Mouse (Mus musculus) forebrain, postnatal 0 days (tissue): ENCODE data around the gene 9430015G10Rik. TPM values are rescaled to one million over a fixed set of nuclear protein-coding genes. Genes with fewer than 3 reads are reported as not detected.

ENCODE experiments used
- ATAC-seq: fragments of 200-750 bp; cut with Nextera tagmentation; 2 replicates; pipeline ENCODE4 v1.8.0; 2017; ENCODE audit warnings: mild to moderate bottlenecking, moderate library complexity
- DNase-seq: peaks from one replicate; pipeline ENCODE4 v3.0.0-alpha.2; 2015
- H3K27ac ChIP-seq: fragments of 300-500 bp; sonication (generic); 2 replicates; pipeline ENCODE4 v1.5.1; 2014; ENCODE audit warnings: low read depth, mild to moderate bottlenecking, antibody characterized with exemption, low read length, moderate library complexity, mixed read lengths
- H3K27me3 ChIP-seq: fragments of 300-500 bp; sonication (generic); 2 replicates; pipeline ENCODE4 v1.6.1; 2014; ENCODE audit warnings: mild to moderate bottlenecking, low read length, mixed read lengths; ENCODE audit not compliant: insufficient read depth
- H3K36me3 ChIP-seq: fragments of 300-500 bp; sonication (generic); 2 replicates; pipeline ENCODE4 v1.6.1; 2014; ENCODE audit warnings: mild to moderate bottlenecking, moderate library complexity; ENCODE audit not compliant: insufficient read depth
- H3K4me1 ChIP-seq: fragments of 300-500 bp; sonication (generic); 2 replicates; pipeline ENCODE4 v1.6.1; 2014; ENCODE audit warnings: antibody characterized with exemption; ENCODE audit not compliant: insufficient read depth
- H3K4me2 ChIP-seq: fragments of 300-500 bp; sonication (generic); 2 replicates; pipeline ENCODE4 v1.6.1; 2014; ENCODE audit warnings: low read depth, mild to moderate bottlenecking, moderate library complexity
- H3K4me3 ChIP-seq: fragments of 300-500 bp; sonication (generic); 2 replicates; pipeline ENCODE4 v1.5.1; 2014; ENCODE audit warnings: low read depth, low read length, mixed read lengths
- H3K9ac ChIP-seq: fragments of 300-500 bp; sonication (generic); 2 replicates; pipeline ENCODE4 v1.6.1; 2014; ENCODE audit warnings: mild to moderate bottlenecking
- H3K9me3 ChIP-seq: fragments of 300-500 bp; sonication (generic); 2 replicates; pipeline ENCODE4 v1.6.1; 2016; ENCODE audit warnings: low read length
- CTCF ChIP-seq: sonication (generic); IDR thresholded peaks from 2 replicates; pipeline ENCODE4 v1.5.1; 2016; ENCODE audit warnings: antibody characterized with exemption, control low read depth, low read depth
- WGBS: fragments of 180-500 bp; shearing (Covaris S2); extraction: QIAGEN DNeasy Blood & Tissue Kit; methylation state at CpG from one replicate; pipeline ENCODE4 v1.1.7; 2014; 5-methylcytosine and 5-hydroxymethylcytosine counted together
- polyA plus RNA-seq: library from polyadenylated mRNA; unstranded; fragments of >200 nt; fragmentation: Nextera tagmentation; extraction: Ambion mirVana; gene quantifications from 2 replicates; pipeline ENCODE4 v1.2.1, GENCODE M21; 2015
- total RNA-seq: library from RNA; depleted of rRNA; stranded (reverse); fragments of >200 nt; gene quantifications from 2 replicates; pipeline ENCODE4 v1.2.3, GENCODE M21; 2014

9430015G10Rik gene
- total and polyA plus RNA-seq, 2 experiments from 2014 or later: 22.3 to 28.3 TPM

- Histone ChIP-seq H3K4me3 (no peak overlapping the region), H3K27ac (no peak overlapping the region), H3K4me1 (no peaks in the 10 kb centered on the region), H3K27me3 (no peaks in the 10 kb centered on the region), H3K4me2 (no peak overlapping the region), H3K9ac (no peak overlapping the region), H3K36me3 (no peaks in the 10 kb centered on the region), H3K9me3 (no peaks in the 10 kb centered on the region)
- DNase-seq (no peak), ATAC-seq (peak; percentile 8; the same call in 1 of the 2 replicates)
- TF ChIP-seq CTCF: no peak
- WGBS: 40% methylated on average over 6 of the region's 6 CpGs
These were observed 39.5 kb upstream of the 9430015G10Rik start for GRCm38 (mm10) chr4:156070276-156070675.

DNA sequence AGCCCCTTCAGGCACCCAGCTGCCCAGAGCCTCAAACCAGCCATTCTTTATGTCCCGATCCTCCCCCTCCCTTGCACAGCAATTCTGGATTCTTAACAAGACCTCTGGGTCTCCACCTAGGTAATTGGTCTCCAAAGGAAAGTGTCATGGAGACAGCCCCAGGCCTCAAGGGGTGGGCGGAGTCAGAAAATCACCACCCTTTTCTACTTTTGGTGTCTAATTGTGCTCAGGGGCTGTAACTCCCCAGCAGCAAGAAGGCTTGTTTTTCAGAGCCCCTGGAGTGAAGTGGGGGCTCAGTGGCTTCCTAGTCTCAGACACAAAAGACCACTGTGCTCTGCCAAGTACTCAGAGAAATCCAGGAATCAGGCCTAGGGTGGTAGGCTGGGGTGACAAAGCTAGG, 39.1 kb upstream of the 9430015G10Rik start:
- H3K4me3 ChIP-seq: no peak overlapping the region
- H3K9ac ChIP-seq: no peak overlapping the region
- ATAC-seq (no peak), DNase-seq (no peak)
- no peaks in the 10 kb centered on the region for H3K36me3 ChIP-seq
- H3K27ac ChIP-seq: no peak overlapping the region
- 31% methylated on average over 2 of the region's 2 CpGs for whole genome bisulfite sequencing
- H3K9me3 ChIP-seq: no peaks in the 10 kb centered on the region
- no peak for TF ChIP-seq CTCF
- no peak overlapping the region for H3K4me2 ChIP-seq
- H3K27me3 ChIP-seq: no peaks in the 10 kb centered on the region
- no peaks in the 10 kb centered on the region for H3K4me1 ChIP-seq

GRCm38 (mm10) chr4:156076911-156077382, 32.8 kb upstream of the 9430015G10Rik start:
- no peak for TF ChIP-seq CTCF
- Histone ChIP-seq H3K27ac (no peak overlapping the region), H3K27me3 (peaks cover 8% of the 10 kb centered on the region; the same call in 1 of the 2 replicates), H3K36me3 (no peaks in the 10 kb centered on the region), H3K4me2 (peak overlapping the region; percentile 59), H3K9me3 (no peaks in the 10 kb centered on the region), H3K4me3 (no peak overlapping the region; the same call in 1 of the 2 replicates), H3K4me1 (0 out of 2 replicates have a peak, but pooled peaks cover 5% of the 10 kb centered on the region), H3K9ac (no peak overlapping the region)
- ATAC-seq (peak; percentile 25; the same call in 1 of the 2 replicates), DNase-seq (no peak)
- WGBS: 10% methylated on average over 8 of the region's 8 CpGs

DNA sequence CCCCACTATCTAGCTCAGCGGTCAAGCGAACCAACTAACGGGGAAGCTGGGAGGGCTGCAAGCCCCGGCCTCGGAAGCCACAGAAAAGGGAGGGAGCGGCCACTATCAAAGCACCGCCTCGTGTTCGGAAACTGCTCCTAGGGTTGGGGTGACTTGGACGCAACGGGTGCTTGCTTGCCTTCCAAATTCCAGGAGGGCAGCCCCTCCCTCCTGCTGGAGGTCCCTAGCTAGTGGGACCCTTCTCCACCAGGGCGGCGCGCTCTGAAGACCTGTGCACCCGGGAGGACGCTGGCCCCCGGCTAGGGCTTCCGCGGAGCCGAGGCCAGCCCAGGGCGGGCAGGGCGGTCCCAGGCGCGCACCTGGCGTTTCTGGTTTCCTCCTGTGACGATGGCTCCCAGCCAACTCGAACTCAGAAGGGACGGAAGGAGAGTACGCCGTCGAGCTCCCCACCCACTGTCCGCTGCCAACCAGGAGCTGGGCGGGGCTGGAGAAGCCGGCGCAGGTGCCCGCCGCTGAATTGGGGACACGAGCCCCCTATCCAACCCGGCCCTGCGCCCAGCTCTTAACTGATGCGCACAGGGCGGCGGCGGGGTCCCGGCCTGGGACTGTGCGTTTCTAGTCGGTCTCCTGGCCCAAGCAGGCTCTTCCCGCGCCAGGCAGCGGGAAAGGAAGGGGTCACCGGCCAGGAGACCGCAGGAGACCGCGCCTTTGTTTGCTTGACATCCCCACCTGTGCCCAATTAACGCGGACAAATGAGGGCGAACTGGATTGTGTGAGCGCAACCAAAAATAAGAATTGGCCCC, 32.1 kb upstream of the 9430015G10Rik start:
- peak overlapping the region; percentile 59 for H3K4me2 ChIP-seq
- WGBS: under 1% methylated on average over 53 of the region's 58 CpGs
- no peaks in the 10 kb centered on the region for H3K36me3 ChIP-seq
- peak overlapping the region; percentile 19; the same call in 1 of the 2 replicates for H3K9ac ChIP-seq
- H3K27ac ChIP-seq: no peak overlapping the region
- peak; percentile 29; the same call in 1 of the 2 replicates for ATAC-seq
- DNase-seq: no peak
- H3K4me1 ChIP-seq: 0 out of 2 replicates have a peak, but pooled peaks cover 5% of the 10 kb centered on the region
- peak overlapping the region; percentile 30 for H3K4me3 ChIP-seq
- H3K27me3 ChIP-seq: peaks cover 8% of the 10 kb centered on the region; the same call in 1 of the 2 replicates
- no peaks in the 10 kb centered on the region for H3K9me3 ChIP-seq
- TF ChIP-seq CTCF: no peak

- no peak overlapping the region for H3K9ac ChIP-seq
- H3K27me3 ChIP-seq: 0 out of 2 replicates have a peak, but pooled peaks cover 6% of the 10 kb centered on the region
- H3K4me1 ChIP-seq: 0 out of 2 replicates have a peak, but pooled peaks cover under 1% of the 10 kb centered on the region
- TF ChIP-seq CTCF: no peak
- no peak overlapping the region for H3K27ac ChIP-seq
- no peak for DNase-seq
- 65% methylated on average over 4 of the region's 4 CpGs for WGBS
- no peak overlapping the region for H3K4me3 ChIP-seq
- no peak overlapping the region for H3K4me2 ChIP-seq
- no peak for ATAC-seq
- H3K36me3 ChIP-seq: no peaks in the 10 kb centered on the region
- H3K9me3 ChIP-seq: no peaks in the 10 kb centered on the region
These were observed 27.1 kb upstream of the 9430015G10Rik start for GRCm38 (mm10) chr4:156082621-156083234.

- H3K36me3 ChIP-seq: no peaks in the 10 kb centered on the region
- H3K4me3 ChIP-seq: no peak overlapping the region
- no peaks in the 10 kb centered on the region for H3K4me1 ChIP-seq
- no peaks in the 10 kb centered on the region for H3K9me3 ChIP-seq
- H3K27ac ChIP-seq: no peak overlapping the region
- ATAC-seq: no peak
- H3K4me2 ChIP-seq: no peak overlapping the region
- no peak for TF ChIP-seq CTCF
- H3K9ac ChIP-seq: no peak overlapping the region
- 70% methylated on average over 5 of the region's 5 CpGs for WGBS
- no peak for DNase-seq
- no peaks in the 10 kb centered on the region for H3K27me3 ChIP-seq
These were observed 26.4 kb upstream of the 9430015G10Rik start for GRCm38 (mm10) chr4:156083348-156083747.
